ENCODE assay signal across 18 mouse cellular contexts in genomic region chr3:154215779-154216178, GRCm38 (mm10).
"Had no signal": no experiment of that assay in that cellular context is flagged by ENCODE, and none has a peak within 500 bp of the region (broad histone marks: within the 10 kb centered on the region; RNA-seq: fewer than 3 reads in every experiment).

No protein-coding gene starts in this region.

- DNase-seq: kidney, adult 18-20 months; kidney, adult 9 months; kidney, postnatal 14 days; kidney, postnatal 4 days; left cerebral cortex, postnatal 4 days; lung, adult 18-20 months; lung, postnatal 10 days; lung, postnatal 36 days; right cerebral cortex, postnatal 14 days; spleen, adult 18-20 months; thymus, postnatal 25 days had no signal

- H3K9ac ChIP-seq: limb, embryonic 12.5 days; limb, embryonic 15.5 days; lung, embryonic 15.5 days; midbrain, embryonic 13.5 days; stomach, embryonic 15.5 days had no signal

- H3K4me1 ChIP-seq: limb, embryonic 12.5 days; limb, embryonic 15.5 days; lung, embryonic 15.5 days; midbrain, embryonic 13.5 days; stomach, embryonic 15.5 days had no signal

- H3K36me3 ChIP-seq: limb, embryonic 12.5 days; limb, embryonic 15.5 days; lung, embryonic 15.5 days; midbrain, embryonic 13.5 days; stomach, embryonic 15.5 days had no signal

- H3K4me3 ChIP-seq: limb, embryonic 12.5 days; limb, embryonic 15.5 days; lung, embryonic 15.5 days; midbrain, embryonic 13.5 days; stomach, embryonic 15.5 days had no signal

- H3K27me3 ChIP-seq: limb, embryonic 12.5 days; limb, embryonic 15.5 days; lung, embryonic 15.5 days; midbrain, embryonic 13.5 days; stomach, embryonic 15.5 days had no signal

- ATAC-seq: inflammation-experienced regulatory T-cells, adult 6 months; intestine, embryonic 16.5 days; midbrain, embryonic 13.5 days had no signal

- H3K9me3 ChIP-seq: limb, embryonic 12.5 days; limb, embryonic 15.5 days; lung, embryonic 15.5 days; midbrain, embryonic 13.5 days; stomach, embryonic 15.5 days had no signal

- H3K27ac ChIP-seq: limb, embryonic 12.5 days; limb, embryonic 15.5 days; lung, embryonic 15.5 days; midbrain, embryonic 13.5 days; stomach, embryonic 15.5 days had no signal

- H3K4me2 ChIP-seq: limb, embryonic 12.5 days; limb, embryonic 15.5 days; lung, embryonic 15.5 days; midbrain, embryonic 13.5 days; stomach, embryonic 15.5 days had no signal
